Mouse (Mus musculus) heart, postnatal 25 days (tissue): ENCODE data around the gene Exoc3l. TPM values are rescaled to one million over a fixed set of nuclear protein-coding genes. Genes with fewer than 3 reads are reported as not detected.

ENCODE experiments used
- DNase-seq: peaks from one replicate; pipeline ENCODE4 v3.0.0; 2022; ENCODE audit warnings: low spot score
- intact Hi-C: fragments of 180-260 bp; cut with DNase I; formaldehyde crosslinking; loops from one replicate; pipeline ENCODE4 v1.15.1; 2025
- total RNA-seq, 2 experiments: library from RNA; stranded (reverse); gene quantifications; 2 replicates each; pipeline ENCODE4 v1.2.3; 2021

Gene Exoc3l
- total RNA-seq = 1 to 10 TPM; 4.9 to 7.1 TPM

DNA sequence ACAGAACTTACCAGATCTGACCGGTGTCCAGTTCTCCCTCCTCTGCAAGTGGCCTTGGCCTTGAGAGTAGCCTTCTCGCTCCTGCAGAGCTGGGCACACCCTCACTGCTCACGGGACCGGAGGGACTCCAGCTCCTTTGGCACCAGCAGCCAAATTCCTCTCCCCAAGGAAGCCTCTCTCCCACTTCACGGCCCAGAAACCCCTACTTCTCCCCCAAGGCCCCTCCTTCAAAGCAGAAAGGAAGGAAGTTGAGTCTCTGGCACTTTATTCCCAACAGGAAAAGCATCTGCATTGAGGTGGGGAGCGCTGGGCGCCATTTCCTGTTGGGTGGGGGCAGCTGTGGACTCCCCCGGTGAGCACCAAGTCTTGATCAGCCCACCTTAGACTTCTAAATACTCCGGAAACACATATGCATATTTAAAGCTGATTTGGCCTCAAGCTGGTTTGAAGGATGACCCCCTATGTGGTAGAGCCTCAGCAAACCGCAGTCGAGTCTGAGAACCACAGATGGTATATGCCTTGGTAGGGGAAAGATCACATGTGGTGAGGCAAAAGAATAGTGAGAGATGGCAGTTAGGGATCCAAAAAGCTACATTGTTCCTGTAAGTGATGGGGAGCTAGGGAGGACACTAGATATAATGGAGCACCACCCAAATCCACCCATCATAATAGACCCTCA lies at the start of gene Exoc3l:
Gene Exoc3l, minus strand, starts transcription at position 207 of the 679 bp plus-strand sequence.
- DNase-seq = no peak
- intact Hi-C loops = loop anchor here (2.0 to 5.0 kb wide), 2 partner anchors 51 to 125 kb away; partner anchors contain the start of genes Cbfb, Fhod1 and Slc9a5

DNA sequence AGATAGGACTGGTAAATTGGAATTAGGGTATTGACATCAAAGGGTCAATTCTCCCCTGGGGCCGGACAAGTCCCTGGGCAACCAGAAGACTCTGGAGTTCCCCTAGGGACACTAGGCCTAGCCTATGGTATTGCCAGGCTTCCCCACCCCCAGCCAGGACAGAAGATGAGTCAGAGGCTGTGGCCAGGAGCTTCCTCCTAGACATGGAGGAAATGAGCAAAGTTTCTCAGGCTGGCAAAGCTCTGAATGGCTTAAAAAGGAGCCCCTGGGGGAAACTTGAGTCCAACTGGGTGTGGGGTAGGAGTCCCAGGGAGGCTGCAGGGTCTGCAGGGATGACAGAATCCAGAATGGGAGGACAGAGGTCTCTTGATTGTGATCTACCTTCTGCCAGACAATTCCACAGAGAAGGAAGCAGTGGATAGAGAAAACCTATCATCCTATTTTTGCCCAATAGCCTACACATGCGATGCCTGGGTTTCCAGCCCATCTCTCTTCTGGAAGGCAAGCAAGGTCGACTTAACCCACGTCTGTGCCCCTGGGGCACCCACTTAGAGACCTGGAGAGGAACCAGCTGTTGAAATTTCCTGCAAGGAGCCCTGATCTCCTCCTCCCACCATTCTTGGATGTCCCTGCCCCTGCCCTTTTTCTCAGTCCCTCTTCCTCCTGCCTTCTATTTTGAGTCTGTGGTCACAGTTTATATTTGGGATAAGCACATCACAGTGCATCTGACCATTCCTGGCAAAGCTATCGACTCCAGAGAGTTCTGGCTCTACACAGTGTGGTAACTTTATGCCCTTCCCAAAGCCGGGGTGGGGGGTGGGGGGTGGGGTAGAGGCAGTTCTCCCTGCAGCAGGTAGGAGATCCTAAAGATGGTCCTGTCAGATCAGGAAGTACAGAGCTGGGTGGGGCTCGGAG lies 49.4 kb upstream of the Exoc3l start:
- intact Hi-C loops = loop anchor here (5.0 kb wide), 1 partner anchor 48 kb away; the partner anchor contains the start of genes E2f4 and Exoc3l
- DNase-seq = no peak

DNA sequence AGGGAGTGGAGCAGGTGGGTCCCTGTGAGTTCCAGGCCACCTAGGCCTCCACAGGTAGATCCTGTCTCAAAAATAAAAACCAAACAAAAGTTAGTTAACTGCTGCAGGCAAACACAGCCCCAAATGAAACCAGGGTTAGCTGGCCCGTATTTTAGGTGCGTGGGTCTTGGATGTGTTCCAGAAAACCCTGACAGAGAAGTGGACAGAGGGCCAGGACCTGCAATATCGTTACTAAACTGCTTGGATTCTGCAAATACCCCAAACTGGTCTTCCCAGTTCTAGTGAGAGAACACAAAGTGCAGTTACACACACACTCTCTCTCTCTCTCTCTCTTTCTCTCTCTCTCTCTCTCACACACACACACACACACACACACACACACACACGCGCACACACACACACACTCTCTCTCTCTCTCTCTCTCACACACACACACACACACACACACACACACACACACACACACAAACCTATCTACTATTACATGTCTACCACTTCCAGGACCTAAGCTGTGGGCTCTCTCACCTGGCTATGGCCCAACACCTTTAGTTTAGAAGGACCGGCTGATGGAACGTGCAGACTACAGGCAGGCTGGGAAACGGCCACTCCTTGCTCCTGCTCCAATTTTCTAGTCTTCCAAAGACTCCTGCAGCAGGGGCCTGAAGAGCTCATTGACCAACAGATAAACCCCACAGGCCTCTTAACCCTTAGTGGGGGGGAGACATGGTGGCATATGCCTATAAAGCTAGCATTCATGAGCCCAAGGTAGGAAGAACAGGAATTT lies 48.1 kb upstream of the Exoc3l start:
- no peak for DNase-seq
- intact Hi-C loops = loop anchor here (2.0 kb wide), 1 partner anchor 15 kb away; no protein-coding TSS in a partner anchor

DNA sequence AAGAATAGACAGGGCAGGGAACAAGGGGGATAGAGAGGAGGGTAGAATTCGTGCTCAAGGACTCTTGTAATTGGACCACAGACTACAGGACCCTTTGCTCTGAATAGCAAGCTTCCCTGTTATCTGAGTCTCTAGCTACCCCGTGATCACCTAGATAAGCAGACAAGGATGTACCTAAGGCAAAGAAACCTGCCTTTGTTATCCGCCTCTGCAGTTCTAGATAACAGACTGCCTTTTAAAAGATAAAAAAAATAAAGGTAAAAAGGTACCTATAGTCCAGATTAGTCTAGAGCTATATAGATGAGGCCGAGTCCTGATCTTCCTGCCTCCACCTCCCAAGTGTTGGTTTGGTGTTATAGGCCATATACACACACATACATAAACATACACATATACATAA lies 46.9 kb upstream of the Exoc3l start:
- intact Hi-C loops = loop anchor here (2.0 kb wide), 1 partner anchor 14 kb away; no protein-coding TSS in a partner anchor
- no peak for DNase-seq

DNA sequence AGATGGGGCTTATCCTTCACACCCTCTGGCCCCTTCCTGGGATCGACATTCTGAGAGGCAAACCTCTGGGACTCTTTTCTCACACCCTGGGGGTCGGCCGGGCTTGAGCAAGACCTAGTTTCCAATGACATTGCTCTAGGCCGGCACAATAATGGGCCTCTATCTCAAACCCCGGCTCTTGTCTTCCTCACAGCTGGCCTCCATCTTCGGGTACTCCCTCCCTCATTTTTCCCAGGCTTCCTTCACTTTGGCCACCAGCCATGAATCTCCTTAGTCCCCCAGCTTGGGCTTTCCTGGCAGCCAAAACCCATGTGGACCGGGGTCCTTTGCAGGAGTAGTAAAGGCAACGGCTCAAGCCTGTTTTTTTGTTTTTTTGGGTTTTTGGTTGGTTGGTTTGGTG lies 45.5 kb upstream of the Exoc3l start:
- no peak for DNase-seq
- intact Hi-C loops = no loop called here

DNA sequence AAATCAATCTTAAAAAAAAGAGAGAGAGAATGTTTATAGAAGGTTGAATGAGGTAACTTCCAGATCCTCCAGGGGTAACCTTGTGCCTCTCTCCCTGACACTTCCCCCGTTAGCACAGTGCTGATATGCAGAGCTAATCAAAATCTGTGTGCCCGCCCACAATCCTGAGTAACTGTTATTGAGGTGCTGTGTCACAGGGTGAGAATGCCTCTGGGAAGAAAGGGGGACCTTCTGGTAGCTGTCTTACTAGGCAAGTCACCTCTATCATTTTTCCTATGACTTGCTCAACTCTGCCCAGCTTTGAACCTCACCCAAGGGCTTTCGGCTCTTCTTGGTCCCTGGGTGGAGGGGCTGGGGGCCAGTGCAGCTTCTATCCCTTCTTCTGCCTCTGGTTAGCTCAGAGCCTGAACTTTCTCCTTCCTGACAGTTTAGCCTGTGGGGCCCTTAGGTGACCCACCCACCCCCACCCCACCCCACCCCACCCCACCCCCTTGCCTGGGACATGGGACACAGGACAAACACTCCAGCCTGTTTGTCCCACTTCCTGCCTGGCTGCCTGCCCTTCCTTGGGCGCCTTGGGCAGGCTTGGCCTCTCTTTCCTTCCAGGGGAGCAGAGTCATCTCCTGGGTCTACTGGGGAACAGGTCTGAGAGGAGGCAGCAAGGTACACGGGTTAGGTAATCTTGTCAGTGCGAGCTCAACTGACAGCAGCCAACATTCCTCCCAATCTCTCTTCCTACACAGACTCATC lies 44.2 kb upstream of the Exoc3l start:
- intact Hi-C loops = no loop called here
- no peak for DNase-seq

DNA sequence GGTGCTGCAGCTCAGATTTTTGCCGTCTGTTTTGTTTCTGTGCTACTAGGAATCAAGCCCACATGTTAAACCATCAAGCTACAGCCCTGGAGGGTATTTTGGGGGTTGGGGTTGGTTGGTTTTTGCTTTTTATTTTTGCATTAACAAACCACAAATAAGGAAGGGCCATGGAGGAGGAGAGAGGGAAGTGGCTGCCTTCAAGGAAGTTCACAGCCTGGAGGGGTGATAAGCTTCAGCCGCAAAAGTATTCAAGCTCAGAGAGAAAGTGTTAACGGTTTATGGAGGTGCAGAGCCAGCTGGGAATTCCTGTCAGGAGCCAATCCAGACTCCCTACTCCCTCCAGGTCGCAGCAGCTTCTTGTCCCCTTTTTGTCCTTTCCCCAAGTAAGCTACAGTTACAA lies 43.1 kb upstream of the Exoc3l start:
- intact Hi-C loops = no loop called here

DNA sequence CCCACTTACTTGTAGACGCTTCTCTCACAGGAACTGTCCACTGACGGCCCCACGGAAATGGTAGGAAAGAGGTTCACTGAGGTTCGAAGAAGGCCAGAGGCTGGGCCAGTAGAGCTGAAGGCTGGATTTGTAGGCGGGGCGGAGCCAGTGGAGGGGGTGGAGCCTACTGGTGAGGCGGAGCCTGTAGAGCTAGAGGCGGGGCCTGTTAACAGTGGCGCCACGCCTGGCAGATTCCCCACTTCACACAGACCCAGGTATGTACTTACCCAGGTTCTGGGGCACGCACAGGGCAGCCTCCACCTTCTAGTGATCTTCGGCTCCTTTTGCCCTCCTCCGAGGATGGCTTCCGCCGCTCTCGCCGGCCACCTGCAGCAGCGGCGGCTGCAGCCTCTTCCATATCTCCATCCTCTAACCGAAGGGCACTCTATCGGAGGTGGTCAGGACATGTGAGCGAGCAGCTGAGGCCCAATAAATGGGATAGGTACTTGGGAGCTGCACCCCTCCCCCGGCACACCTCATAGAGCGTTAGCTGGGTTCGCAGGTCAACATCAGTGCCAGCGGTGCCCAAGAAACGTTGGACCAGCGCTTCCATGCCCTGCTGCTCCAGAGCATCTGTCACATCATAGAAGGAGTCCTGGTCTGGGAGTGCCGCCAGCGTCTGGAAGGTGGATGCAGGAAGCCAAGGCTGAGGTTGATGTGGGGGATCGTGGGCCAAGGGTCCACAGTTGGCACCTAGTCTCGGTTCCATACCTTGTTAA lies 40.7 kb upstream of the Exoc3l start:
- intact Hi-C loops = no loop called here
- DNase-seq = no peak

More for the DNA sequence above, 43.1 kb upstream of the Exoc3l start:
- DNase-seq = no peak

DNA sequence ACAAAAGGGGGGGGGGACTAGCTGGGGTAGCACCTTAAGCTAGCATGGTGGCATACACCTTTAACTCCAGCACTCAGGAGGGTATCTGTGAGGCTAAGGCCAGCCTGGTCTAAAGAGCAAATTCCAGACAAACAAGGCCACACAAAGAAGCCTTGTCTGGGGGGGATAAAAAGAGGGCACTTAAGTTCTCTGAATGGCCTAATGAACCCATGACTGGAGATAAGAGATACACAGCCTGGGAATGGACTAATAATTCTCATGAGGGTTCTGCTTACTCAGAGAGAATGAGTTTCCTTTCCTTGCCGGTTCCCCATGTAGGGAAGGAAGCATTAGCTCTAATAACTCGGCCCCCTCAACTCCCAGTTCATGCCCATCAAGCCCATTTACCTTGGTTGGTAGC lies 36.6 kb upstream of the Exoc3l start:
- DNase-seq = no peak
- intact Hi-C loops = no loop called here

DNA sequence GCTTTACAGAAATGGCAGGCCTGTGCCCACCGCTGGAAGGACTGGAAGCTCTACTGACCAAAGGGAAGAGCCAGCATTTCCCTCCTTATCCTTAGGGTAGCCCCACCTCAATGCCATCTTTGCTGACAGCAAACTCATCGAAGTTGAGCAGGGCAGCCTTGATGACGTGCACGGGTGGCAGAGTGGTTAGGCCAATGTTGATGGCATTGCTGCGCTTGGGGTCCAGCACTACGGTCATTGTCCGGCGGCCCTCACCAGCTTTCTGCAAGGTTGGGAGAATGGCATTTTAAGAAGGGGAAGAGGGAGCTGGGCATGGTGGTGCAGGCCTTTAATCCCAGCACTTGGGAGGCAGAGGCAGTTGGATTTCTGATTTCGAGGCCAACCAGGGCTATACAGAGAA lies 36.0 kb upstream of the Exoc3l start:
- intact Hi-C loops = no loop called here
- DNase-seq = no peak

DNA sequence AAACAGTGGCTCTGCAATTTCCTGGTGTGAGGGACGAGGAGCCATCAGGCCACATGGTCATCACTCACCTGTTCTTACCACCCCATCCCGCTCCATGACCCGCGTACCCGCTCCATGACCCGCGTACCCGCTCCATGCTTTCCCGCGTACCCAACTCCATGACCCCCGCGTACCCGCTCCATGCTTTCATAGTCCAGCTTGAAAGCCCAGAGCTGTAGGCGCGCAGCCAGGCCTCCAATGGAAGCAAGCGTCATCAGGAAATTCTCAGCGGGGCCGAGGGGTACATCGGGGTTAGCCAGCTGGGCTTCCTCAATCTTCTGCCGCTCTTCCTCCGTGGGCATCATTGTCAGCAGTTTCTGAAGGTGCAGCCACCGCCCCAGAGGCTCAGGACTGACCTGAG lies 35.6 kb upstream of the Exoc3l start:
- intact Hi-C loops = no loop called here

DNA sequence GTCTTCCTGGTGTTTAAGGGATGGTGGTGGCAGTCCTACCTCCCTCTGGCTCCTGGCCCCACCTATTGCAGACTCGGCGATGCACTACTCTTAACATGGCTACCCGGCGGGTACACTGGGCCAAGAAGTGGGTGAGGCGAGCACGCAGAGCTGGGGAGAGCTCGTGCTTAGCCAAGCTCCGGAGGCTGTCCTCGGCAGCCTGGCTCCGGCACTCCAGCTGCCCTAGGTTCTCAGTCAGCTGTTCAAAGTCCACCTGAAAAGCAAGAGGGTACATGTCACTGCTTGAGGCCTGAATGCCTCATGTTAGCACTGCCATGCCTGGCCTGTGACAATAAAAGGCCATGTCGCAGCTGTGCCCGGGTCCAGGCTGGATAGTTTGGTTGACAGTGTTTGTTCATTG lies 34.4 kb upstream of the Exoc3l start:
- no peak for DNase-seq
- intact Hi-C loops = no loop called here

More for the DNA sequence above, 35.6 kb upstream of the Exoc3l start:
- DNase-seq = no peak

DNA sequence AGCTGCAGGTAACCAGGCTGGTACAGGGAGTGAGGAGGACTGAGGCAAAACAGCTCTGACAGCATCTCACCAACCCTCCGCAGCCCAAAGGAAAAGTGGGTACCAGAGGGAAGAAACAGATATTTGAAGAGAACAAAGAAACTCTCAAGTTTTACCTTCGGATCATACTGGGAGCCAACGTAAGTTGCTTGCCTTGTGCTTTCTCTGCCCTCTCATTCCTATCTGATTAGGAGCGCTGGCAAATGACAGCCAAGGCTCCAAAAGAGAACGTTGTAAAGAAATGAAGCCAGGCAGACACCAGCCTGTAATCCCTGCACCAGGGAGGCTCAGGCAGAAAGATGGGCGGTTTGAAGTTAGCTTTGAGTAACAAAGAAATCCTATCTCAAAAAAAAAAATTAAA lies 31.1 kb upstream of the Exoc3l start:
- DNase-seq = no peak
- intact Hi-C loops = no loop called here

DNA sequence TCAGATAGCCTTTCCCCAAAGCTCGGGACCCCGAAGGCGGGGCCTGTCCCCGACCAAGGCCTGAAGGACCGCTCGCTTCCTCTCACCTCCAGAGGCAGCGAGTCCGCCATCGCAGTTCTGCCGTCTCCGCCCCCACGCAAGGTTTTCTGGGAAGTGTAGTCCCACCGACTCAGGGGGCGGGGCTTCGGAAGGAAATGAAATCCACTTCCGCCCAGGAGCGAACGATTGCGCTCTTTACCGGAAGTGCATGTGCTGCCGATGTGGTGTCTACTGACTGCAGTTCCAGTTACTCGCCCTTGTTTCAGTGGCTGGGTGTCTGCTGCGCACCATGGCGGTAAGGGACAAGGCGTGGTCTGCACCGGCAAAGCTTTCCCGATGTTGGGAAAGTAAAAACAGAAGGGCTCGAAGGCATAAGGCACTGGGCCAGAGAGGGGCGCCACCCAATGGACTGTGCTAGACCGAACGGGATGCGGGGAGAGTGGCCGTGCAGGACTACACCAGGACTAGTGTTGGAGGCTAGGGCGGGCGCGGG lies 30.3 kb upstream of the Exoc3l start, which contains the start of the genes Lrrc29 and Tmem208:
Gene Lrrc29, minus strand, starts transcription at position 138 of the 532 bp plus-strand sequence.
Gene Tmem208, plus strand, starts transcription at position 214 of the 532 bp plus-strand sequence.
- intact Hi-C loops = no loop called here
- DNase-seq = peak; percentile 91

DNA sequence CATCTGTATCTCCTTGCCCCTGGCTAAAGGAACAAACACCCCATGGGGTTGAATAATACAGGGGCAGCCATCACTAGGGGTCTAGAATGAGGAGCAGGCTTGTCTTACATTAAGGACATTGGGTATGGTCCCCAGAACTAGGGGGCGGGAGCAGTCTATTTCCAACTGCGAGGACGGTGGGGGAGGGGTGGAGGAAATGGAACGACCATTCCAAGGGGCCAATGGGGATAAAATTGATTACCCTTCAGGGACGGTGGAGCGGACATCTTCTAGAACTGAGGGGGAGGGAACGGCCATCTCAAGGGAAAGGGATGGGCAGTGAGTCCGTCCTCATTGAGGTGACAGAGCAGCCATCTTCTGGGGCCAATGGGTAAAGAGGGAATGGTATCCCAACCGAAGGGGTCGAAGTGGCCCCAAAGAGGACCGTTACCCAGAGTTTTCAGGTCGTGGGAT lies 29.8 kb upstream of the Exoc3l start:
- intact Hi-C loops = loop anchor here (2.0 kb wide), 1 partner anchor 27 kb away; no protein-coding TSS in a partner anchor
- no peak for DNase-seq

DNA sequence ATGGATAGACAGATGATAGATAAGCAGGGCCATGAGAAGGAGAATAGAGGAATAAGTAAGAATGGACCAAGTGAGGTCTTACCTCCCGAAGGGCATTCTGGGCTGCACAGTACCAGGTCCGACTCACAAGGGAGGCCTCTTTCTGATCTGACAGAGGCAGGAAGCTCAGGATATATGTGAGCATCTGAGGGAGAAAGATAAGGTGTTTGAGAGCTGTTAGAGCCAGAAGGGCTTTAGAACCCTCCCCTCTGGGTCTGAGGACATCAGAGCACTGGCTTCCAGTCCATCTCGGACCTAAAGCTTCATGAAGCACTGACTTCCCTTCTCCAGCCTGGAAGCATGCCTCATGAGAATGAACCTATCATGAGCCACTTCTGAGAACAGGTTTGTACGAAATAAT lies 27.3 kb upstream of the Exoc3l start:
- DNase-seq = no peak
- intact Hi-C loops = no loop called here

DNA sequence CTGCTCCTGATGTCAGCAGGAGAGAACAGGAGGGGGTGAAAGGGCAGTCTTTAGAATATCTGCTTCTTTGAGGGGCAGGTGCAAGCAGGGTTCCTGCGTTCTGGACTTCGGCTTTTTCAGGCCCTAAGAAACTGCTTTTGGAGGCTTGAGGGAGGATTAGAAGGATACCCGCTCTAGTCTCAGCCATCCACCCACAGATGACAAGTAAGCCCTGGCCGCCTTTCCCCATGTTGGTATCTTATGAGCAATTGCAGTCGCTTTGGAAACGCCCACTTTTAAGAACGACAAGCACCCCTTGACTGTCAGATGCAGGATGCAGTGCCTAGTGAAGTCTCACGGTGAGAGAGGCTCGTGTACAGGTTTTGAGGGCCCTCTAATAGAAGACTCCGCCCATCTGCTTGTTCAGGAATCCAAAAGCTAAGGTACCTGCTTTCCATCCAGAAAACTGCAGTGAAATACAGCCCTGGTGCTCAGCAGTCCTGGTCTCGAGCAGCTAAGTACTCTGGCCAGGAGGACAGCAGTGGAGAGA lies 22.8 kb upstream of the Exoc3l start:
- intact Hi-C loops = no loop called here
- DNase-seq = no peak

DNA sequence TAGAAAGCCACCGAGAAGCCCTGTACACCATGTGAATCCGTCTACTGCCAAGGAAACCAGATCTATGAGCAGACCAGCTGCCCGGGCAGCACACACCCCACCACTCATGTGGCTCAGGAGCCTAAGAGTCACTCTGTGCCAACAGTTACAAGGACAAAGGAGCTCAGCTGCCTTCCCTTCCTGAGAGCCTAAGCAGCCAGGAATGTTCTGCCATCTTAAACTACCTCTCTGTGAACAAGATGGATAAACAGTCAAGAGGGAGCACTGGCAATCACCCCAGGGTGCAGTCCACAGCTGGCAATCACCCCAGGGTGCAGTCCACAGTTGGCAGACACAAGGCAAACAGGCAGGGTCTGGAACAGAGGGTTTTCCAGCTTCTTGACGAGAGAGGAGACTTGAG lies 22.0 kb upstream of the Exoc3l start:
- no peak for DNase-seq
- intact Hi-C loops = no loop called here
